Mouse (Mus musculus): Measurements from ENCODE around the gene Ugt2a1.
"Not testable (repeated sequence)": the region's sequence is repeated elsewhere in the genome, so short reads cannot be mapped to it uniquely, and the experiment has no call there.

The Ugt2a1 gene

GRCm38 (mm10) chr5:87490771-87491170 lies at the start of gene Ugt2a1:
Gene Ugt2a1 (minus strand): TSS chr5:87490871.
- no peak for DNase-seq (ENCODE audit: low read depth in 2 of 2, low spot score in 2 of 2)

- no peak for DNase-seq (ENCODE audit: low read depth in 2 of 2, low spot score in 2 of 2)
Observed at GRCm38 (mm10) chr5:87538111-87538510, 47.4 kb upstream of the Ugt2a1 start, which contains the start of gene Sult1b1. Gene Sult1b1 (minus strand): TSS chr5:87538195.

- no peak for DNase-seq (ENCODE audit: low read depth in 2 of 2, low spot score in 2 of 2)
Observed at GRCm38 (mm10) chr5:87535994-87536644, 45.4 kb upstream of the Ugt2a1 start.

GRCm38 (mm10) chr5:87532288-87532687 lies 41.6 kb upstream of the Ugt2a1 start:
- no peak for DNase-seq (ENCODE audit: low read depth in 2 of 2, low spot score in 2 of 2)

GRCm38 (mm10) chr5:87523561-87523960 lies 32.9 kb upstream of the Ugt2a1 start:
- not testable (repeated sequence) for DNase-seq (ENCODE audit: low read depth in 2 of 2, low spot score in 2 of 2)

- DNase-seq (ENCODE audit: low read depth in 2 of 2, low spot score in 2 of 2): no peak
Observed at GRCm38 (mm10) chr5:87505776-87506458, 15.2 kb upstream of the Ugt2a1 start.

- no peak for DNase-seq (ENCODE audit: low read depth in 2 of 2, low spot score in 2 of 2)
Observed at GRCm38 (mm10) chr5:87502687-87503086, 12.0 kb upstream of the Ugt2a1 start.

- no peak for DNase-seq (ENCODE audit: low read depth in 2 of 2, low spot score in 2 of 2)
Observed at GRCm38 (mm10) chr5:87499341-87499740, 8.7 kb upstream of the Ugt2a1 start.

- DNase-seq (ENCODE audit: low read depth in 2 of 2, low spot score in 2 of 2): no peak
Observed at GRCm38 (mm10) chr5:87498936-87499335, 8.3 kb upstream of the Ugt2a1 start.

- DNase-seq (ENCODE audit: low read depth in 2 of 2, low spot score in 2 of 2): not testable (repeated sequence)
Observed at GRCm38 (mm10) chr5:87486706-87487105, 4.0 kb downstream of the Ugt2a1 start, which contains the start of gene Gm43638. Gene Gm43638 (minus strand): TSS chr5:87486806.

GRCm38 (mm10) chr5:87482160-87482559 lies 8.5 kb downstream of the Ugt2a1 start, which contains the start of gene Ugt2a2:
Gene Ugt2a2 (minus strand): TSS chr5:87482260.
- DNase-seq (ENCODE audit: low read depth in 2 of 2, low spot score in 2 of 2): no peak

GRCm38 (mm10) chr5:87458810-87459209 lies 31.9 kb downstream of the Ugt2a1 start:
- DNase-seq (ENCODE audit: low read depth in 2 of 2, low spot score in 2 of 2): no peak

- DNase-seq (ENCODE audit: low read depth in 2 of 2, low spot score in 2 of 2): no peak
Observed at GRCm38 (mm10) chr5:87457701-87458100, 33.0 kb downstream of the Ugt2a1 start.

GRCm38 (mm10) chr5:87456216-87456850 lies 34.3 kb downstream of the Ugt2a1 start:
- DNase-seq (ENCODE audit: low read depth in 2 of 2, low spot score in 2 of 2): no peak

- no peak for DNase-seq (ENCODE audit: low read depth in 2 of 2, low spot score in 2 of 2)
Observed at GRCm38 (mm10) chr5:87455519-87455918, 35.2 kb downstream of the Ugt2a1 start.

GRCm38 (mm10) chr5:87452514-87452913 lies 38.2 kb downstream of the Ugt2a1 start:
- DNase-seq (ENCODE audit: low read depth in 2 of 2, low spot score in 2 of 2): not testable (repeated sequence)

GRCm38 (mm10) chr5:87436264-87436663 lies 54.4 kb downstream of the Ugt2a1 start:
- DNase-seq (ENCODE audit: low read depth in 2 of 2, low spot score in 2 of 2): no peak

GRCm38 (mm10) chr5:87425676-87426075 lies 65.0 kb downstream of the Ugt2a1 start:
- DNase-seq (ENCODE audit: low read depth in 2 of 2, low spot score in 2 of 2): no peak

- not testable (repeated sequence) for DNase-seq (ENCODE audit: low read depth in 2 of 2, low spot score in 2 of 2)
Observed at GRCm38 (mm10) chr5:87424041-87424440, 66.6 kb downstream of the Ugt2a1 start, which contains the start of gene Ugt2b38. Gene Ugt2b38 (minus strand): TSS chr5:87424203.

All from CD8-positive naive resting alpha-beta T cell, adult 2 months (primary cell).